Mouse (Mus musculus): ENCODE measurements around the gene Proser3. TPM values are rescaled to one million over a fixed set of nuclear protein-coding genes. Genes with fewer than 3 reads are reported as not detected.

Gene Proser3
- polyA plus RNA-seq, 1 experiment from 2014 or later = 17.5 TPM

- peak overlapping the region; percentile 99 for H3K9ac ChIP-seq
- ATAC-seq = peak; percentile 63
- H3K4me3 ChIP-seq = peak overlapping the region; percentile 97
- H3K27ac ChIP-seq = peak overlapping the region; percentile 93
- WGBS = 31% methylated on average over 39 of the region's 40 CpGs
- H3K36me3 ChIP-seq (ENCODE audit: poor library complexity, severe bottlenecking) = peaks cover 22% of the 10 kb centered on the region
- H3K4me1 ChIP-seq = peaks cover 23% of the 10 kb centered on the region
- H3K27me3 ChIP-seq = no peaks in the 10 kb centered on the region
- peak overlapping the region; percentile 97 for H3K4me2 ChIP-seq
- H3K9me3 ChIP-seq (replicated peaks) = no peaks in the 10 kb centered on the region
Observed at GRCm38 (mm10) chr7:30589435-30590301, 37.6 kb upstream of the Proser3 start.

GRCm38 (mm10) chr7:30588676-30589434 lies 36.8 kb upstream of the Proser3 start, which contains the start of gene Kmt2b:
Gene Kmt2b (minus strand): TSS chr7:30588726.
- Histone ChIP-seq H3K4me3 (peak within 1 kb of the TSS; percentile 97), H3K4me1 (peaks cover 23% of the 10 kb centered on the region), H3K27ac (peak within 1 kb of the TSS; percentile 93), H3K27me3 (no peaks in the 10 kb centered on the region), H3K4me2 (peak within 1 kb of the TSS; percentile 97), H3K9ac (peak within 1 kb of the TSS; percentile 99), H3K9me3 (replicated peaks) (no peaks in the 10 kb centered on the region), H3K36me3 (ENCODE audit: poor library complexity, severe bottlenecking) (peaks cover 30% of the 10 kb centered on the region)
- WGBS = under 1% methylated on average over 51 of the region's 68 CpGs
- peak; percentile 95 for ATAC-seq

GRCm38 (mm10) chr7:30587842-30588667 lies 36.0 kb upstream of the Proser3 start:
- peak overlapping the region; percentile 97 for H3K4me3 ChIP-seq
- H3K4me1 ChIP-seq = peaks cover 23% of the 10 kb centered on the region

GRCm38 (mm10) chr7:30586455-30587020 lies 34.4 kb upstream of the Proser3 start:
- Histone ChIP-seq H3K27ac (no peak overlapping the region), H3K4me3 (peak overlapping the region; percentile 97; the same call in 1 of the 2 replicates), H3K9me3 (replicated peaks) (no peaks in the 10 kb centered on the region), H3K27me3 (no peaks in the 10 kb centered on the region), H3K4me2 (peak overlapping the region; percentile 97), H3K9ac (peak overlapping the region; percentile 99), H3K36me3 (ENCODE audit: poor library complexity, severe bottlenecking) (peaks cover 53% of the 10 kb centered on the region), H3K4me1 (peaks cover 23% of the 10 kb centered on the region)
- ATAC-seq = no peak
- WGBS = 88% methylated on average over 28 of the region's 28 CpGs

More at GRCm38 (mm10) chr7:30587842-30588667, 36.0 kb upstream of the Proser3 start:
- Histone ChIP-seq H3K9me3 (replicated peaks) (no peaks in the 10 kb centered on the region), H3K27ac (peak overlapping the region; percentile 93), H3K27me3 (no peaks in the 10 kb centered on the region), H3K36me3 (ENCODE audit: poor library complexity, severe bottlenecking) (peaks cover 38% of the 10 kb centered on the region), H3K4me2 (peak overlapping the region; percentile 97), H3K9ac (peak overlapping the region; percentile 99)
- ATAC-seq = peak; percentile 57
- WGBS = under 1% methylated on average over 30 of the region's 67 CpGs

- no peak overlapping the region for H3K27ac ChIP-seq
- 94% methylated on average over 7 of the region's 7 CpGs for WGBS
- H3K27me3 ChIP-seq = no peaks in the 10 kb centered on the region
- H3K4me2 ChIP-seq = no peak overlapping the region
- no peak for ATAC-seq
- peaks cover 67% of the 10 kb centered on the region for H3K36me3 ChIP-seq (ENCODE audit: poor library complexity, severe bottlenecking)
- peaks cover 23% of the 10 kb centered on the region for H3K4me1 ChIP-seq
- no peak overlapping the region for H3K4me3 ChIP-seq
- no peak overlapping the region for H3K9ac ChIP-seq
- no peaks in the 10 kb centered on the region for H3K9me3 ChIP-seq (replicated peaks)
Observed at GRCm38 (mm10) chr7:30585170-30585569, 33.1 kb upstream of the Proser3 start.

GRCm38 (mm10) chr7:30584339-30584738 lies 32.2 kb upstream of the Proser3 start:
- Histone ChIP-seq H3K4me3 (no peak overlapping the region), H3K27ac (no peak overlapping the region), H3K9me3 (replicated peaks) (no peaks in the 10 kb centered on the region), H3K9ac (no peak overlapping the region), H3K4me1 (peaks cover 16% of the 10 kb centered on the region), H3K36me3 (ENCODE audit: poor library complexity, severe bottlenecking) (peaks cover 75% of the 10 kb centered on the region), H3K4me2 (no peak overlapping the region), H3K27me3 (no peaks in the 10 kb centered on the region)
- no peak for ATAC-seq
- 95% methylated on average over 10 of the region's 10 CpGs for WGBS

GRCm38 (mm10) chr7:30581547-30581946 lies 29.4 kb upstream of the Proser3 start:
- H3K27ac ChIP-seq = no peak overlapping the region
- peaks cover 100% of the 10 kb centered on the region for H3K36me3 ChIP-seq (ENCODE audit: poor library complexity, severe bottlenecking)
- WGBS = 96% methylated on average over 16 of the region's 16 CpGs
- no peak for ATAC-seq
- no peak overlapping the region for H3K4me3 ChIP-seq
- H3K9ac ChIP-seq = no peak overlapping the region
- H3K4me2 ChIP-seq = no peak overlapping the region
- H3K4me1 ChIP-seq = peaks cover 3% of the 10 kb centered on the region
- no peaks in the 10 kb centered on the region for H3K9me3 ChIP-seq (replicated peaks)
- H3K27me3 ChIP-seq = no peaks in the 10 kb centered on the region

- H3K27ac ChIP-seq = no peak overlapping the region
- peaks cover 100% of the 10 kb centered on the region for H3K36me3 ChIP-seq (ENCODE audit: poor library complexity, severe bottlenecking)
- no peak overlapping the region for H3K4me2 ChIP-seq
- no peaks in the 10 kb centered on the region for H3K9me3 ChIP-seq (replicated peaks)
- no peaks in the 10 kb centered on the region for H3K4me1 ChIP-seq
- WGBS = 94% methylated on average over 8 of the region's 8 CpGs
- no peak overlapping the region for H3K9ac ChIP-seq
- ATAC-seq = no peak
- no peaks in the 10 kb centered on the region for H3K27me3 ChIP-seq
- no peak overlapping the region for H3K4me3 ChIP-seq
Observed at GRCm38 (mm10) chr7:30579950-30580349, 27.9 kb upstream of the Proser3 start.

- no peak overlapping the region for H3K9ac ChIP-seq
- no peak overlapping the region for H3K27ac ChIP-seq
- no peak overlapping the region for H3K4me3 ChIP-seq
- H3K36me3 ChIP-seq (ENCODE audit: poor library complexity, severe bottlenecking) = peaks cover 98% of the 10 kb centered on the region
- H3K4me1 ChIP-seq = no peaks in the 10 kb centered on the region
- 83% methylated on average over 2 of the region's 2 CpGs for WGBS
- no peaks in the 10 kb centered on the region for H3K9me3 ChIP-seq (replicated peaks)
- H3K4me2 ChIP-seq = no peak overlapping the region
- ATAC-seq = no peak
- no peaks in the 10 kb centered on the region for H3K27me3 ChIP-seq
Observed at GRCm38 (mm10) chr7:30572969-30573368, 20.9 kb upstream of the Proser3 start.

GRCm38 (mm10) chr7:30572389-30572788 lies 20.3 kb upstream of the Proser3 start:
- no peaks in the 10 kb centered on the region for H3K9me3 ChIP-seq (replicated peaks)
- no peak overlapping the region for H3K4me2 ChIP-seq
- no peaks in the 10 kb centered on the region for H3K27me3 ChIP-seq
- WGBS = 90% methylated on average over 5 of the region's 5 CpGs
- H3K36me3 ChIP-seq (ENCODE audit: poor library complexity, severe bottlenecking) = peaks cover 96% of the 10 kb centered on the region
- no peak overlapping the region; the same call in 1 of the 2 replicates for H3K9ac ChIP-seq
- H3K4me1 ChIP-seq = no peaks in the 10 kb centered on the region
- H3K4me3 ChIP-seq = no peak overlapping the region
- H3K27ac ChIP-seq = no peak overlapping the region
- no peak for ATAC-seq

GRCm38 (mm10) chr7:30567555-30567954 lies 15.5 kb upstream of the Proser3 start:
- Histone ChIP-seq H3K4me3 (no peak overlapping the region), H3K9ac (no peak overlapping the region), H3K27ac (no peak overlapping the region), H3K4me1 (peaks cover 12% of the 10 kb centered on the region), H3K27me3 (no peaks in the 10 kb centered on the region), H3K9me3 (replicated peaks) (no peaks in the 10 kb centered on the region), H3K36me3 (ENCODE audit: poor library complexity, severe bottlenecking) (peaks cover 77% of the 10 kb centered on the region), H3K4me2 (no peak overlapping the region)
- WGBS = 94% methylated on average over 11 of the region's 11 CpGs
- no peak for ATAC-seq
